Mouse (Mus musculus) small intestine, adult 2 months (tissue): ENCODE results near the gene Polg.

Experiments
- CTCF ChIP-seq: fragments of 200-500 bp; IDR thresholded peaks from 2 replicates; pipeline ENCODE4 v1.5.1; 2012; ENCODE audit warnings: low read depth, mild to moderate bottlenecking, control low read depth, inconsistent platforms, low read length, moderate library complexity, mixed read lengths; ENCODE audit not compliant: insufficient replicate concordance, insufficient read length; ENCODE audit errors: extremely low read depth
- POLR2A ChIP-seq: fragments of 200-500 bp; IDR thresholded peaks from 2 replicates; pipeline ENCODE4 v1.6.1; 2012; ENCODE audit warnings: low read depth, mild to moderate bottlenecking, control low read depth, inconsistent platforms, low read length, moderate library complexity

DNA sequence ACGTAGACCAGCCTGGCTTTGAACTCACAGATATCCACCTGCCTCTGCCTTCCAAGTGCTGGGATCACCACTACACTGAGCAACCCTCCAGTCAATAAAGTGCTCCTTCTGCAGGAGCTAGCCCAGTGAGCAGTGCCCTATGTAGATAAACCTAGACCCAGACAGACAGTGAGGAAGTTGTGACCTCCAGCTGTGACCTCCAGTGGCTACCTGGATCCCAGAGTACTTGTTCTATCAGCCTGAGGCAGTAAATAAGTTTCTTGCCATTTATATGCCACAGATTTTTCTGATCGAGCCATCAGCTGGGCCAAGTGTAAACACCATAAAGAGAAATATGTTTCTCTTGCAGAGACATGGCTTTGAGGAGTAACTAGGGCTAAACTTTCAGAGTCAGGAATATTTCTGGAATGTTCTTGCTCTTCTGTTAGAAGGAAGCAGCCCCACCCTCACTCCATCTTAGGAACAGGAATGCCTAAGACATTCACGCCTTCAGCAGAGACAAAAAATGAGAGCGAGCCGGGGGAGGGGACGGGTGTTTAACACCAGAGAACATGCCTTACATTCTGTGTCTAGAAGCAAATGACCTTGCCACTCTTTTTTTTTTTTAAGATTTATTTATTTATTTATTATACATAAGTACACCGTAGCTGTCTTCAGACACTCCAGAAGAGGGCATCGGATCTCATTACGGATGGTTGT lies 7.5 kb upstream of the Polg start:
- TF ChIP-seq POLR2A (no peak), CTCF (no peak)
